Mouse (Mus musculus) brain, embryonic 14.5 days (tissue): Measurements from ENCODE around the gene Arid5a.

ENCODE experiments used
- CTCF ChIP-seq: fragments of 200-500 bp; IDR thresholded peaks from 2 replicates; pipeline ENCODE4 v1.5.1; 2012; ENCODE audit warnings: inconsistent platforms, mild to moderate bottlenecking, moderate library complexity, borderline replicate concordance; ENCODE audit not compliant: insufficient read depth, insufficient read length; ENCODE audit errors: extremely low read depth
- POLR2A ChIP-seq: fragments of 200-500 bp; IDR thresholded peaks from 2 replicates; pipeline ENCODE4 v1.6.1; 2012; ENCODE audit warnings: mild to moderate bottlenecking, inconsistent platforms, borderline replicate concordance; ENCODE audit not compliant: poor library complexity, insufficient read depth, insufficient read length, severe bottlenecking; ENCODE audit errors: extremely low read depth

DNA sequence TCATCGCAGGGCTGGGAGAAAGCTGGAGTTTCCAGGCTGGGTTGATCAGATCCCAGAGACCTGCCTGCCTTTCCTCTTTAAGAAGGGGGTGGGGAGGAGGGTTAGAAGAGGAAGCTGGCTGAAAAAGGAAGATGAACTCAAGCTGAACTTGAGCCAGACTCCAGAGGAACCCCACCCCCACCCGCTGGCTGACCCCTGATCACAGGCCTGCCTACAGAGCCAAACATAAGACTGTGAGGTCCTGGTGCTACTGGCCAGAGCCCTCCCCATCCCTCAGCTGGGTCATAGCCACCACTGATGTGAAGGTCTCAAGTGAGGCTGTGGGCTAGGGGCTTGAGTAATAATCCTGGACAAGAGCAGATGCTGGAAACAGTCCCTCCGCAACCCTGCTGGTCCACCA, 36.9 kb upstream of the Arid5a start:
- TF ChIP-seq POLR2A (no peak), CTCF (no peak)
